Mouse (Mus musculus) lung, adult 2 months (tissue): ENCODE results near the gene Ankrd23.

Experiments used
- CTCF ChIP-seq: fragments of 200-500 bp; IDR thresholded peaks from 2 replicates; pipeline ENCODE4 v1.5.1; 2011; ENCODE audit warnings: mild to moderate bottlenecking, low read length, control low read depth; ENCODE audit not compliant: insufficient read depth
- POLR2A ChIP-seq: fragments of 200-500 bp; IDR thresholded peaks from 2 replicates; pipeline ENCODE4 v1.6.1; 2011; ENCODE audit warnings: low read depth, mild to moderate bottlenecking, control low read depth, low read length, borderline replicate concordance; ENCODE audit errors: extremely low read depth

DNA sequence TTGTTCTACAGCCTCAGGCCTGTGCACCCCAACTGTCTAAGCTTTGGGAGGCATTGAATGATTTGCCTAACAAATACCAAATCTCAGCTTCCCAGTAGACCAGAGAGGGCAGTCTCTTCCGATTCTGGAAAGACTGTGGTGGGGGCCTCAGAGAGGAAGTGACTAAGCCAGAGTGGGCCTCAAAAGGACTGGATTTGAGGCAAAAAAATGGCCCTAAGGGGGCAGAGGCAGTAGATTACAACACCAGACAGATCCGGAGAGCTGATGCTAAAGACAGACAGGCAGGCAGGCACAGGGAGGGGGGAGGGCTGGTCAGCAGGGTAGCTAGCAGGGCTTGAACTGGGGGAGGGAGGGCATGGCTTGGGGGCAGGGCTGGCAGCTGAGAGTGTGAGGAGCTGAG, 29.7 kb upstream of the Ankrd23 start:
- no peak for TF ChIP-seq CTCF
- TF ChIP-seq POLR2A, result no peak
